Mouse (Mus musculus): ENCODE data around the gene Psen2. TPM values are rescaled to one million over a fixed set of nuclear protein-coding genes. Genes with fewer than 3 reads are reported as not detected.

Psen2 gene
- polyA plus RNA-seq, 1 experiment from 2014 or later: 13.7 TPM

- no peak overlapping the region for H3K9ac ChIP-seq (replicated peaks; ENCODE audit: low read length)
- DNase-seq (no peak), ATAC-seq (ENCODE audit: low FRiP score, low TSS enrichment) (no peak)
- H3K4me3 ChIP-seq (replicated peaks; ENCODE audit: low read depth, low read length): no peak overlapping the region
- H3K9me3 ChIP-seq (ENCODE audit: control insufficient read depth, low read length): no peaks in the 10 kb centered on the region
- H3K36me3 ChIP-seq (ENCODE audit: control insufficient read depth, insufficient read depth, low read length): no peaks in the 10 kb centered on the region
- 56% methylated on average over 4 of the region's 4 CpGs for WGBS
- H3K4me1 ChIP-seq (ENCODE audit: control insufficient read depth, insufficient read depth, low read length): no peaks in the 10 kb centered on the region
- no peak overlapping the region for H3K4me2 ChIP-seq (ENCODE audit: low read length)
- H3K27me3 ChIP-seq (ENCODE audit: control insufficient read depth, insufficient read depth, low read length): no peaks in the 10 kb centered on the region
- H3K27ac ChIP-seq (replicated peaks; ENCODE audit: low read depth, low read length): no peak overlapping the region
These were observed 37.8 kb upstream of the Psen2 start for GRCm38 (mm10) chr1:180300997-180301396.

- no peak overlapping the region for H3K9ac ChIP-seq (replicated peaks; ENCODE audit: low read length)
- no peaks in the 10 kb centered on the region for H3K9me3 ChIP-seq (ENCODE audit: control insufficient read depth, low read length)
- H3K36me3 ChIP-seq (ENCODE audit: control insufficient read depth, insufficient read depth, low read length): no peaks in the 10 kb centered on the region
- no peaks in the 10 kb centered on the region for H3K4me1 ChIP-seq (ENCODE audit: control insufficient read depth, insufficient read depth, low read length)
- no peak overlapping the region for H3K4me3 ChIP-seq (replicated peaks; ENCODE audit: low read depth, low read length)
- H3K27ac ChIP-seq (replicated peaks; ENCODE audit: low read depth, low read length): no peak overlapping the region
- DNase-seq (no peak), ATAC-seq (ENCODE audit: low FRiP score, low TSS enrichment) (no peak)
- no peaks in the 10 kb centered on the region for H3K27me3 ChIP-seq (ENCODE audit: control insufficient read depth, insufficient read depth, low read length)
- WGBS: 93% methylated on average over 4 of the region's 4 CpGs
- no peak overlapping the region for H3K4me2 ChIP-seq (ENCODE audit: low read length)
These were observed 37.1 kb upstream of the Psen2 start for GRCm38 (mm10) chr1:180300292-180300691.

- no peaks in the 10 kb centered on the region for H3K4me1 ChIP-seq (ENCODE audit: control insufficient read depth, insufficient read depth, low read length)
- ATAC-seq (ENCODE audit: low FRiP score, low TSS enrichment): no peak
- 91% methylated on average over 4 of the region's 4 CpGs for WGBS
- no peak overlapping the region for H3K9ac ChIP-seq (replicated peaks; ENCODE audit: low read length)
- DNase-seq: no peak
- H3K27ac ChIP-seq (replicated peaks; ENCODE audit: low read depth, low read length): no peak overlapping the region
- H3K27me3 ChIP-seq (ENCODE audit: control insufficient read depth, insufficient read depth, low read length): no peaks in the 10 kb centered on the region
- no peak overlapping the region for H3K4me2 ChIP-seq (ENCODE audit: low read length)
- H3K4me3 ChIP-seq (replicated peaks; ENCODE audit: low read depth, low read length): no peak overlapping the region
- no peaks in the 10 kb centered on the region for H3K9me3 ChIP-seq (ENCODE audit: control insufficient read depth, low read length)
- no peaks in the 10 kb centered on the region for H3K36me3 ChIP-seq (ENCODE audit: control insufficient read depth, insufficient read depth, low read length)
These were observed 36.5 kb upstream of the Psen2 start for GRCm38 (mm10) chr1:180299697-180300096.

GRCm38 (mm10) chr1:180296088-180296487 is 32.9 kb upstream of the Psen2 start:
- Histone ChIP-seq H3K36me3 (ENCODE audit: control insufficient read depth, insufficient read depth, low read length) (no peaks in the 10 kb centered on the region), H3K27me3 (ENCODE audit: control insufficient read depth, insufficient read depth, low read length) (no peaks in the 10 kb centered on the region), H3K4me1 (ENCODE audit: control insufficient read depth, insufficient read depth, low read length) (no peaks in the 10 kb centered on the region), H3K9ac (replicated peaks; ENCODE audit: low read length) (no peak overlapping the region), H3K9me3 (ENCODE audit: control insufficient read depth, low read length) (no peaks in the 10 kb centered on the region), H3K27ac (replicated peaks; ENCODE audit: low read depth, low read length) (no peak overlapping the region), H3K4me2 (ENCODE audit: low read length) (no peak overlapping the region), H3K4me3 (replicated peaks; ENCODE audit: low read depth, low read length) (no peak overlapping the region)
- ATAC-seq (ENCODE audit: low FRiP score, low TSS enrichment) (no peak), DNase-seq (no peak)
- WGBS: 91% methylated on average over 9 of the region's 9 CpGs

- WGBS: 78% methylated on average over 4 of the region's 4 CpGs
- Histone ChIP-seq H3K9me3 (ENCODE audit: control insufficient read depth, low read length) (no peaks in the 10 kb centered on the region), H3K27ac (replicated peaks; ENCODE audit: low read depth, low read length) (no peak overlapping the region), H3K4me2 (ENCODE audit: low read length) (no peak overlapping the region), H3K4me3 (replicated peaks; ENCODE audit: low read depth, low read length) (no peak overlapping the region), H3K36me3 (ENCODE audit: control insufficient read depth, insufficient read depth, low read length) (no peaks in the 10 kb centered on the region), H3K4me1 (ENCODE audit: control insufficient read depth, insufficient read depth, low read length) (no peaks in the 10 kb centered on the region; the same call in 1 of the 2 replicates), H3K9ac (replicated peaks; ENCODE audit: low read length) (no peak overlapping the region), H3K27me3 (ENCODE audit: control insufficient read depth, insufficient read depth, low read length) (no peaks in the 10 kb centered on the region)
- ATAC-seq (ENCODE audit: low FRiP score, low TSS enrichment) (no peak), DNase-seq (no peak)
These were observed 27.1 kb upstream of the Psen2 start for GRCm38 (mm10) chr1:180290358-180290757.

GRCm38 (mm10) chr1:180289788-180290187 is 26.6 kb upstream of the Psen2 start:
- Histone ChIP-seq H3K4me3 (replicated peaks; ENCODE audit: low read depth, low read length) (no peak overlapping the region), H3K27ac (replicated peaks; ENCODE audit: low read depth, low read length) (no peak overlapping the region), H3K36me3 (ENCODE audit: control insufficient read depth, insufficient read depth, low read length) (no peaks in the 10 kb centered on the region), H3K4me2 (ENCODE audit: low read length) (no peak overlapping the region), H3K9ac (replicated peaks; ENCODE audit: low read length) (no peak overlapping the region), H3K27me3 (ENCODE audit: control insufficient read depth, insufficient read depth, low read length) (no peaks in the 10 kb centered on the region), H3K4me1 (ENCODE audit: control insufficient read depth, insufficient read depth, low read length) (no peaks in the 10 kb centered on the region; the same call in 1 of the 2 replicates), H3K9me3 (ENCODE audit: control insufficient read depth, low read length) (no peaks in the 10 kb centered on the region)
- DNase-seq: no peak
- ATAC-seq (ENCODE audit: low FRiP score, low TSS enrichment): no peak
- WGBS: 80% methylated on average over 5 of the region's 5 CpGs

GRCm38 (mm10) chr1:180288872-180289468 is 25.7 kb upstream of the Psen2 start:
- no peak overlapping the region for H3K4me2 ChIP-seq (ENCODE audit: low read length)
- H3K9ac ChIP-seq (replicated peaks; ENCODE audit: low read length): no peak overlapping the region
- H3K4me1 ChIP-seq (ENCODE audit: control insufficient read depth, insufficient read depth, low read length): peaks cover 3% of the 10 kb centered on the region
- H3K27me3 ChIP-seq (ENCODE audit: control insufficient read depth, insufficient read depth, low read length): no peaks in the 10 kb centered on the region
- H3K9me3 ChIP-seq (ENCODE audit: control insufficient read depth, low read length): no peaks in the 10 kb centered on the region
- 95% methylated on average over 6 of the region's 7 CpGs for WGBS
- no peaks in the 10 kb centered on the region for H3K36me3 ChIP-seq (ENCODE audit: control insufficient read depth, insufficient read depth, low read length)
- no peak for DNase-seq
- no peak for ATAC-seq (ENCODE audit: low FRiP score, low TSS enrichment)
- no peak overlapping the region for H3K27ac ChIP-seq (replicated peaks; ENCODE audit: low read depth, low read length)
- H3K4me3 ChIP-seq (replicated peaks; ENCODE audit: low read depth, low read length): no peak overlapping the region

GRCm38 (mm10) chr1:180288227-180288626 is 25.0 kb upstream of the Psen2 start:
- no peak overlapping the region for H3K4me3 ChIP-seq (replicated peaks; ENCODE audit: low read depth, low read length)
- H3K4me2 ChIP-seq (ENCODE audit: low read length): no peak overlapping the region
- no peaks in the 10 kb centered on the region for H3K9me3 ChIP-seq (ENCODE audit: control insufficient read depth, low read length)
- no peak overlapping the region for H3K9ac ChIP-seq (replicated peaks; ENCODE audit: low read length)
- no peaks in the 10 kb centered on the region for H3K36me3 ChIP-seq (ENCODE audit: control insufficient read depth, insufficient read depth, low read length)
- ATAC-seq (ENCODE audit: low FRiP score, low TSS enrichment) (no peak), DNase-seq (no peak)
- peaks cover 3% of the 10 kb centered on the region for H3K4me1 ChIP-seq (ENCODE audit: control insufficient read depth, insufficient read depth, low read length)
- H3K27me3 ChIP-seq (ENCODE audit: control insufficient read depth, insufficient read depth, low read length): no peaks in the 10 kb centered on the region
- 85% methylated on average over 7 of the region's 7 CpGs for WGBS
- no peak overlapping the region for H3K27ac ChIP-seq (replicated peaks; ENCODE audit: low read depth, low read length)

GRCm38 (mm10) chr1:180286081-180286831 is 23.0 kb upstream of the Psen2 start:
- H3K9ac ChIP-seq (replicated peaks; ENCODE audit: low read length): no peak overlapping the region
- no peak for DNase-seq
- no peaks in the 10 kb centered on the region for H3K27me3 ChIP-seq (ENCODE audit: control insufficient read depth, insufficient read depth, low read length)
- no peak overlapping the region for H3K27ac ChIP-seq (replicated peaks; ENCODE audit: low read depth, low read length)
- WGBS: 71% methylated on average over 15 of the region's 15 CpGs
- H3K4me2 ChIP-seq (ENCODE audit: low read length): no peak overlapping the region
- ATAC-seq (ENCODE audit: low FRiP score, low TSS enrichment): no peak
- H3K4me3 ChIP-seq (replicated peaks; ENCODE audit: low read depth, low read length): no peak overlapping the region
- no peaks in the 10 kb centered on the region for H3K36me3 ChIP-seq (ENCODE audit: control insufficient read depth, insufficient read depth, low read length)
- no peaks in the 10 kb centered on the region for H3K9me3 ChIP-seq (ENCODE audit: control insufficient read depth, low read length)
- H3K4me1 ChIP-seq (ENCODE audit: control insufficient read depth, insufficient read depth, low read length): peaks cover 3% of the 10 kb centered on the region

Data from midbrain, embryonic 14.5 days (tissue).